16 mouse cellular contexts compared by ENCODE assay signal in genomic region chr12:48511594-48511993, GRCm38 (mm10).
"Had no signal": no experiment of that assay in that cellular context is flagged by ENCODE, and none has a peak within 500 bp of the region (broad histone marks: within the 10 kb centered on the region; RNA-seq: fewer than 3 reads in every experiment).

No protein-coding gene starts in this region.

- H3K9ac ChIP-seq: liver, embryonic 13.5 days; midbrain, embryonic 15.5 days; neural tube, embryonic 13.5 days had no signal

- H3K27me3 ChIP-seq: liver, embryonic 13.5 days; midbrain, embryonic 15.5 days; neural tube, embryonic 13.5 days had no signal

- H3K4me2 ChIP-seq: liver, embryonic 13.5 days; midbrain, embryonic 11.5 days; midbrain, embryonic 15.5 days; neural tube, embryonic 13.5 days had no signal

- H3K27ac ChIP-seq: kidney, postnatal 0 days; layer of hippocampus, adult 2 months; liver, embryonic 13.5 days; midbrain, embryonic 15.5 days; neural tube, embryonic 13.5 days; stomach, postnatal 0 days had no signal

- H3K9me3 ChIP-seq: liver, embryonic 13.5 days; midbrain, embryonic 15.5 days; neural tube, embryonic 13.5 days had no signal

- ATAC-seq: midbrain, embryonic 15.5 days had no signal

- DNase-seq: kidney, postnatal 25 days; layer of hippocampus, adult 9-11 months; liver, embryonic 13.5 days; lung, adult 2 months; lung, postnatal 14 days; lung, postnatal 4 days; right cerebral cortex, postnatal 4 days; thymus, adult 18-20 months; thymus, postnatal 36 days had no signal

- H3K4me3 ChIP-seq: layer of hippocampus, adult 2 months; liver, embryonic 13.5 days; midbrain, embryonic 15.5 days; myocyte; neural tube, embryonic 13.5 days had no signal

- H3K36me3 ChIP-seq: liver, embryonic 13.5 days; midbrain, embryonic 15.5 days; neural tube, embryonic 13.5 days had no signal

- H3K4me1 ChIP-seq: liver, embryonic 13.5 days; midbrain, embryonic 15.5 days; neural tube, embryonic 13.5 days had no signal
